Mouse (Mus musculus) embryonic stem cell, embryonic (primary cell): ENCODE results near the gene Cep152.

ENCODE experiments used
- CTCF ChIA-PET, 4 experiments: fragments of 300-600 bp in 2 of 4; fragments of 350-600 bp in 2 of 4; sonication (Branson Sonifier 250); formaldehyde crosslinking; loops; one replicate each; lab custom pipeline; 2022; ENCODE audit warnings: inconsistent platforms in 2 of 4; lab: Charles Lee
- POLR2A ChIA-PET, 4 experiments: fragments of 300-600 bp in 2 of 4; fragments of 350-600 bp in 2 of 4; sonication (Branson Sonifier 250); formaldehyde crosslinking; loops; one replicate each; lab custom pipeline; 2022; ENCODE audit warnings: antibody characterized with exemption in 4 of 4, inconsistent platforms in 1 of 4; lab: Charles Lee

Cep152 gene

DNA sequence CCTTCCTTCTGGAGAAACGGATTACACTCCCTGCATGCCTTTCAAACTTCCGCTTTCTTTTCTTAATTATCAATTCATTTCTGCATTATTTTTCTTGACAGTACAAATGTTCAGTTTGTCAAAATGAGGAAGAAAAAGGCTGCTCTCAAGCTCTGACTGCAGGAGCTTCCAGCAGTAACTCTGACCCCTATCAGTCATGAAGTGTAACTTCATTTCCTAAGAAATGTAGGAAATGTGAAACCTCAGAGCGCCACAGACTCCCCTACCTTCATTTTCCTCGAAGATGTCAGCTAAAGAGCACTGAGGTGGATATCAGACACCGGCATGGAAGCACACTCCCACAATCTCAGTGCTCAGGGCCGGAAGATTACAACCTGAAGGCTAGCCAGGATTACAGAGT is 30.8 kb downstream of the Cep152 start:
- POLR2A ChIA-PET, result interaction anchor here in 1 of 4 experiments (0.6 to 2.2 kb wide), 5 partner anchors 11 to 19 kb away, joined by 3 to 7 read pairs (median 4); no protein-coding TSS in a partner anchor
- CTCF ChIA-PET, result interaction anchor here in 1 of 4 experiments (1.2 to 2.8 kb wide), 2 partner anchors 10 to 13 kb away, joined by 3 to 12 read pairs; no protein-coding TSS in a partner anchor

DNA sequence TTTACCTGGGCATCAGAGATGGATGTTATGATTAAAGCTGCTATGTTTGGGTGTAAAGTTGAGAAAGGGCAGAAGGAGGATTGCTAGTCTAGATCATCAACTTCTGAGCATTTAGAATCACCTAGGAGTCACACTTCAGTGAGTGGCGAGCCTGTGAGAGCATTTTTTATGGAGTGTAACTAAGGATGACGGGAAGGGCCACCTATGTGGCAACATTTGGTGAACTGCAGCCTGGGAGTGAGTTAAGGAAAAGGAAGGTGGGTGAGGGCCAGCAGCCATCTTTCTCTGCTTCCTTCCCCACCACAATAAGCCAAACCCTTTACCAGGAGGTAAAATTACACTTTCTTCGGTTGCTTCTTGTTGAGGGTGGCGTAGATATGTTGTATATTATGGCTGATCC is 33.0 kb downstream of the Cep152 start:
- ChIA-PET POLR2A (no interaction called here), CTCF (no interaction called here)

DNA sequence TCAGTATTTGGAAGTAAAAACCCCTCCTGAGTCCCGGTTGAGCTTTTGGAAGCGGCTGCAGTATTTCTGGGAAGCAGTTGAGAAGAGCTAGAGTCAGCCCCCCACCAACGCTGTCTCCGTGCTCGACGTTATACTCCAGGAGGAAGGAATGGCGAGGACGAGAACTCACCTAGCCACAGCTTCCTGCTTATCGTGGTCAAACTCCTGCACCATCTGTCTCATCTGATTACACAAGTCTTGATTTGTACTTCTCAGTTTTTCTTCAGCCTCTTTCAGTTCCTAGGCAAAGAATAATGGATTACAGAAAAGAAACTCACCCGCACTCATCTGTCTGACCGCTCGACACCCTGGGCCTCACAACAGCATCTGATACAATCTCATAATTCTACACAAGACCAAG is 35.6 kb downstream of the Cep152 start:
- ChIA-PET CTCF (no interaction called here), POLR2A (no interaction called here)

DNA sequence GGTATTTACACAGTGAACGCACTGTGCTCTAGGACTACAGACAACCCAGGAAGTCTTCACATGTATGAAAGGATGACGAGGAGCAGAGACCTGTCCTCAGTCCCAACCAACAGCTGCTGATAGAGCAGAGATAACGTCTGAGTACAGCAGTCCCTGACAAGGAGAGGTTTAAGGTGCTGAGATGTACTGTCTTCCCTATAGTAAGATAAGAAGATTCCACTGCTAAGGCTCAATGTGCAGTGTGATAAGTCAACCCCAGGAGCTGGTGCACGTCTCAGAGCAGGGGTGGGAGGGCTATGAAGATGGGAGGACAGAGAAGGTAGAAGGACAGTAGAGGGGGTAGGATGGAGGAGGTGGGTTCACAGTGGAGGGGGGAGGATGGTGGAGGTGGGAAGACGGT is 43.8 kb downstream of the Cep152 start:
- ChIA-PET CTCF (no interaction called here), POLR2A (no interaction called here)

DNA sequence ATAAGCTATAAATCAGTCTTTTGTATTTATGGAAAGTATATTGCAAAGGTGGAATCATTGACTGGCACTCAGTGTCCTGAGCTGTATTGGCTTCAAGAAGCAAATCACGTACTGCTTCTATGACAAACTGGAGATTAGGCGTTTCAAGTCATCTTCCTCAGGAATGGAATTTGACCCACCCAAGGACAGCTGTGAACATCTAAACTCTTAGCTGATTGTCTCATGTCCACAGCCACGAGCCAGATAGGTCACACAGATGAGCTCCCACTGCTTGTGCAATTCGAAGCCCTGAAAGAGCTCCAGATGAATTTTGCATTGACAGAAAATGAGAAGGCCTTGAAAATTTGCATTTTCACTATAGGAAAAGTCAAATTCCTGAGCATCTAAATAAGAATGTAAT is 47.2 kb downstream of the Cep152 start:
- POLR2A ChIA-PET, result interaction anchor here in 1 of 4 experiments (1.4 kb wide), 1 partner anchor 47 kb away, joined by 3 read pairs; the partner anchor contains the start of gene Cep152
- CTCF ChIA-PET, result interaction anchor here in 2 of 4 experiments (0.6 to 1.5 kb wide), 3 partner anchors 36 to 1661 kb away, joined by 3 to 17 read pairs (median 10); no protein-coding TSS in a partner anchor

DNA sequence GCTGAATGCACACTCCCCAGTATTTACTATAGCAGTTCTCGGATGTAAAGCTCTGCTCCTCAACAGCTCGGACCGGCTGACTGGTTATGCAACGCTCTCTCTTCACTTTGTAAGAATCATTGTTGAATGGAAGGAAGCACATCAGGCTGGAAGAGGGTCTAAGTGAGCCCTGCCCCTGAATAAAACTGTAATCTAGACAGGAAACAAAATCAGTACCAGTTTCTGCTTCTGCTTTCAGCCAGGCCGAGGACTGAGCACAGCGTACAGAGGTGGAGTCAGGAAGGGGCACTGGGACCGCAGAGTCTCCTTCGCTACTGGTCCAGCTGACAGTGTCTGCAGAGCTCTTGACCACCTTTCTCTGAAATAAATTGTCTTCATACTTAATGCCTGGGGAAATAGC is 48.4 kb downstream of the Cep152 start:
- CTCF ChIA-PET, result no interaction called here
- POLR2A ChIA-PET, result interaction anchor here in 2 of 4 experiments (1.1 to 1.7 kb wide), 2 partner anchors 10 to 49 kb away, joined by 3 read pairs; partner anchors contain the start of gene Cep152 (in 1 of the 2)

DNA sequence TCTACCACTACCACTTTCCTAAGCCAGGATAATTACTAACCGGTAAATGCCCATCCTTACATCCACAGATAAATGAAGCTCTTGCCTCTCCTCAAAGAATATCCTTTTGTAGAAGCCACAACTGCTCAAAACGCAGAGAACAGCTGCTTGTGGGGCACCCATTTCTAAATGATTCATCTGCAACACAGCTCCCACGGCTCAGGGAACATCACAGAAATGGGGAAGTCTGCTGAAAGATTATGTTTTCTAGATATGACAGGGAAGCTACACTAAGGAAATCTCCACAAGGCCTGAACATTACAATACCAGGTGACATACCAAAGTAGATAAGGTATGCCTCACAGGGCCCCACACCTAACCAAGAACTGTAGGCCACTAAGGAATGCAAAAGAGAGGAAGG is 49.1 kb downstream of the Cep152 start:
- ChIA-PET CTCF (no interaction called here), POLR2A (interaction anchor here in 2 of 4 experiments (1.0 to 1.7 kb wide), 4 partner anchors 11 to 49 kb away, joined by 3 to 4 read pairs (median 4); partner anchors contain the start of gene Cep152 (in 2 of the 2))

DNA sequence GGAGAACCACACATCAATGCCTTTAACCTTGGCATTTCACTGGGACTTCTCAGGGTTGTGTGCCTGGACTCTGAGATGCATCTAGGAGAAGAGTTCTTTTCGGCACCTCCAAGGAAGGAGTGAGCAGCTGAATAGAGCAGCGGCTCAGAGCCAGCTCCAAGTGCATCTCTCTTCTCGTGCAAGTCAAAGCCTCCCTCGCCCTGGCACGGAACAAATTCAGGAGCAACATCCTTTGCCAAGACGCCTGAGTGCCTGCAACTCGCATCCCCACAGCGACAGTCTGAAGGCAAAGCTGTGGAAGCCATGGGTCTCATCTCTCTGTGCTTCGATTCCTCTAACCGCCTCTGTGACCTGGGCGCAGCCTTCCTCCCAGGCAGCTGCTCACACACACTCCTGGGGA is 61.0 kb downstream of the Cep152 start:
- CTCF ChIA-PET, result no interaction called here
- POLR2A ChIA-PET, result no interaction called here

DNA sequence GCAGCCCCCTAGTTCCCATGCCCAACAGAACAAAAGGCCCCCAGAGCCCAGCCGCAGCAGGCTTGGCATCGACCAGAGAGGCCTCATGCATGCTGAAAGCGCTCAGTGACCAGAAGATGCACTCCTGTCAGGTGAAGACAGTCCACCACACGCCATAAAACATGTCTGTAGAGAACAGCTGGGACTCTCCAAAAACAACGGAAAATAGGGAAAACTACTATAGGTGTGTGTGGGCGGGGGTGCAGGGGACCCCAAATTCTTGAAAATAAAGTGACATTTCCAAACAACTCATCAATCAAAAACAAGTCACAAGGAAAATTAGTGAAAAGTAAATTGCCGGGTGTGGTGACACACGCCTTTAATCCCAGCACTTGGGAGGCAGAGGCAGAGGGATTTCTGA is 62.5 kb downstream of the Cep152 start:
- POLR2A ChIA-PET, result interaction anchor here in 1 of 4 experiments (0.7 to 0.9 kb wide), 2 partner anchors 20 to 33 kb away, joined by 3 read pairs; no protein-coding TSS in a partner anchor
- CTCF ChIA-PET, result no interaction called here

DNA sequence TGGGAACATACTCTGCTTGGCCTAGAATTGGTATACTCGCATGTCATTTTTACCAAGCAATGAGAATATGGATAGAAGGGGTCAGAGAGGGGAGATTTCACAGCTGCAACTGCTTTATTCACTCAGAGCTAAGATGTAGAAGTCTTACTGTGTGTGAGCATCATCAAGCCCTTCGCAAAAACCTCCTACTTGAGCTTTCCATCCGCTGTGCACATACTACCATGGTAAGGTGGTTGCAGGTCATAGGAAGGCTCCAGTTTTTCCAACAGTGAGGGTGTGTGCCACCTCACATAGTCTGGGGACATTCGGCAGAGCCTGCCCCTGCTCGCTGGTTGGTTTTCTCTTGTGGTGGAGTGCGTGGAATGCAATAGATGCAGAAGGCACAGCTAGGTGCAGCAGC is 64.9 kb downstream of the Cep152 start:
- POLR2A ChIA-PET, result interaction anchor here in 2 of 4 experiments (0.6 to 1.3 kb wide), 3 partner anchors 19 to 913 kb away, joined by 3 to 4 read pairs (median 3); no protein-coding TSS in a partner anchor
- CTCF ChIA-PET, result interaction anchor here in 2 of 4 experiments (1.0 to 1.4 kb wide), 3 partner anchors 9 to 45 kb away, joined by 3 to 7 read pairs (median 3); no protein-coding TSS in a partner anchor

DNA sequence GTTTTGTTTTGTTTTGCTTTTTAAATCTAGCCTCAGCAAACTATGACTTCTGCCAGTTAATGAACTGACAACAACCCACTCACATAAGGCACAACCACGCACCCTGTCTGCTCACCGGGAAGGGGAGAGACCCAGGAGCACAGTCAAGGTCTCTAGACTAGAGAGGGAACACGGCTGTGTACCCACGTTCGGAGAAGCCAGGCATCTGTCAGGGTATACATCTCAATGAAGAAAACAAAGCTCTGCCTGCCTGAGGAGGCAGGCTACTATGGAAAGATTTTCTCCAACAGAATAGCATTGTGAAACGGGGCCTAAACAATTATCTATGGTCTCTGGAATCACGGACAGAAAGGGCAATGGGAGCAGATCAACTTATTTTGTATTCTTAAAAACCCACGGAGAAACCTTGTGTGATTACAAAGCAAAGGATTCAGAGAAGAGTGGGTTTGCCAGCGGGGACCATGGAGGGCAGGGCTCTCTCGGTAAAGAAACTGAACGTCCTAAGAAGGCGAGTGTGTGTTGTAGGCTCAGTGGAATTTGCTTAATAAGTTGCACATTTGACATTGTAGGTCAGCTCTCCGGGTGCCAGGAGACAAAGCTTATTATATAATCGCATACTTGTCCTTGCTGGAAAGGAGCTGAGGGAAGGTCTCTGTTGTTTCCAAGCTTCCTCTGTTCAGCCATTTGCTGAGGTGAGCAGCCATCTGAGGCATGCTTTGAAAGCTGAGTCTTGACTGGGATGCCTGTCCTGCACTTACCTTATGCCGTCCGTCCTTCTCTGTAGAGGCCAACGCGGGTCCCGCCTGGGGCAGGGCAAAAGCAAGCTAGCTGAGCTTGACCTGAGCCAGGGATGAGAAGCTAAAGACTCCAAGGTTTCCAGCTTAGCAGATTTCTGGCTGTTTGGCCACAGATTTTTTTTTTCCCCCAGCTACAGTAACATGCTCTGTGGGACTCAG is 66.0 kb downstream of the Cep152 start:
- ChIA-PET CTCF (interaction anchor here in 2 of 4 experiments (1.0 to 1.4 kb wide), 3 partner anchors 8 to 46 kb away, joined by 3 to 7 read pairs (median 3); no protein-coding TSS in a partner anchor), POLR2A (interaction anchor here in 3 of 4 experiments (0.6 to 1.3 kb wide), 4 partner anchors 20 to 1574 kb away, joined by 3 read pairs; no protein-coding TSS in a partner anchor)

DNA sequence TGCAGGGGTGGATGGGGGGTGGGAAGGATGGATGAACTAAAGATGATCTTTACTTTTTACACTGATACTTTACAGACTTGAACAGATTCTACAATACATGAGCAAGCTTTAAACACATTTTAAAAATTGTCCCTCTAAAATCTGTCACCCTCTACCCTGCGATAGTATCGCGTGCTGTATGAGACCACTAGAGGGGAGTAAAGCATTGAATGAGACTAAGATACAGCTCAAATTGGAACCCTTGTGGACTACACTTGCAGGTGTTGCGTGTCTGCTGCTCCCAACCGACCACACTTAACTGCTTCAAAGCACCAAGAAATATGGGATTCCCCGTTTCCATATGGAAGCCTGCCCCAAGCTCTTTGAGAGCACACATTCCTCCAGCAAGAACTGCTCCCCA is 69.1 kb downstream of the Cep152 start:
- ChIA-PET CTCF (interaction anchor here (0.7 to 1.3 kb wide), 7 partner anchors 11 to 1479 kb away, joined by 3 to 9 read pairs (median 4); no protein-coding TSS in a partner anchor), POLR2A (interaction anchor here in 3 of 4 experiments (0.6 to 1.8 kb wide), 3 partner anchors 43 to 187 kb away, joined by 3 to 4 read pairs (median 3); partner anchors contain the start of gene Cep152 (in 1 of the 3))

DNA sequence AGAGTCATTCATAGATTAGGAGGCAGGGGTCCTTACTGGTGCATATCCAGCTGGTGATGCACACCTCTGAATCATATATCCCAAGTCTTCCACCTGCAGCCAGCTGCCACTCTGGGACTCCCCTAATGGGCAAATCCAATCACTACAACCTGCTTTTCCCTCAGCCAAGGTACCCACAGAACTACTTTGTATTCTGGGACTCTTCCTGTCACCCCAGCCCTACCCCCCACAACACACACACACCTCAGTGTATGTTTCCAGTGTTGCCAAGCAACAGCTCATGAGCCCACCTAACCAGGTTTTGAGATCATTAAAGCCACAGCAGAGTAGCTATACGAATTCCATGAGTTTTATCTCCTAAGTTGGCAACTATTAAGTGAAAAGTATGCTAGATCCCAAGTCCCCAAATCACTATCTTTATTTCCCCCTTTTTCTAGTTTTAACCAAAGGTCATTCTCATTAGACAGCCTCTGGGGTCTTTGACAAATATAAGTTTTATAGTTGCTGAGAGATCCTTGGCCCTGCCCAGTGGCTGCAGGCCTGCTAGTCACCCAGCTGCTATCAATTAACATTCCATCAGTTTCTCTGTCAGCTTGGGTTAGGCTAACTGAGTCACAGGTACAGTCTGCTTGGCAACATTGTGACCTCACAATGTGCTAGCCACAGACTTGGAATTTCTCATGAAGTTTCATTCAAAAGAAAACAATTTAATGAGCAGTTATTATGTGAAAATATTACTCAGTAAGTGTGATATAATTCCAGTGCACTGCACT is 75.9 kb downstream of the Cep152 start:
- CTCF ChIA-PET, result interaction anchor here in 2 of 4 experiments (0.8 to 1.5 kb wide), 2 partner anchors 11 to 56 kb away, joined by 3 to 4 read pairs; no protein-coding TSS in a partner anchor
- POLR2A ChIA-PET, result interaction anchor here in 1 of 4 experiments (0.5 kb wide), 1 partner anchor 298 kb away, joined by 6 read pairs; no protein-coding TSS in a partner anchor

DNA sequence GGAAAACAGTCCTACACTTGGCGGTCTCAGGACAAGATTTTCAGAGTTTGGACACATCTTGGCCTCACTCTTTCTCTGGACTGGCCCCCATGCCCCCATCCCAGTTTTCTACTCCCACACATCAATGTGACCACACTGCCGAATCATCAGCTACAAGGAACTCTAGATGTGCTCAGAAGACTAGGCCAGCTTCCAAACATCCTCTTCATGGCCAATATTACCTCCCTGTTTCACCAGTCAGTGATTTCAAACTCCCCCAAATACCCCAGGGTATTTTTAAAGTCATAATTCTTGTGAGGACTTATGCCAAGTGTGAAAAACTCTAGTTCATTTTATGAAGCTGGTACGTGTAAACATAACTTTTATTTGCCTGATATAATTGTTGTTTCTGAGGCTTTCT is 79.9 kb downstream of the Cep152 start:
- ChIA-PET CTCF (no interaction called here), POLR2A (no interaction called here)

DNA sequence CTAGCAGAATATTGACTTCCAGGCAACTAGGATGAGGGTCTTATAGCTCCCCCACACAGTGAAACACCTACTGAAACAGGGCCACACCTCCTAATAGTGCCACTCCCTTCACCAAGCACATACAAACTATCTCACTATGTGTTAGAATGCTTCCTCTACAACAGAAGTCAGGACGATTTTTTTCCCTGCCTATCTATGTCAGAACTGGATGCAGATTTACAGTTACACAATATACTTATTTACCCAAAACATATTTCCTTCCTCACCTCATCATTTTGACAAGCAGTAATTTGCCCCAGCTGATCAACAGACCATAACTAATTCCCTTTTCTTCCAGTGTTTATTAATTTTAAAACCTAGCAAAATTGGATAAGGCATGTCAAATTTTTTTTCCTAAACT is 81.3 kb downstream of the Cep152 start:
- ChIA-PET CTCF (no interaction called here), POLR2A (interaction anchor here in 1 of 4 experiments (0.8 kb wide), 1 partner anchor 11 kb away, joined by 4 read pairs; no protein-coding TSS in a partner anchor)

DNA sequence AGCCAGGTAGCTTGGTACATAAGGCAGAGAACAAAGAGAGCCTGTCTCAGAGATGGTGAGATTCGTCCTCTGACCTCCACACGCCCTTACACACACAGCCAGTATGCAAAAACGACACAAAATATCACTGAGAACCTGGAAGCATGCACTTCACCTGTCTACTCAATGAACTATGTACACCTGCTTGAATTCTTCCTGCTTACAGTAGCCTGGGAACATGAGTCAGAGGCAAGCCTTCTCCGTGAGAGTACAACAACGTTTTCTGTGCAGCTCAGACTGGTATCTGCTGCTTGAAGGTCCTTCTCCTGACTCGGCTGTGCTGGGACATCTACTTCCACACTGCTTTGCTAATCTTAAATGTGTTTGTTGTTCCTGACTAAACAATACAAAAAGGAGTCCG is 83.5 kb downstream of the Cep152 start:
- POLR2A ChIA-PET, result no interaction called here
- CTCF ChIA-PET, result interaction anchor here in 1 of 4 experiments (0.6 kb wide), 1 partner anchor 36 kb away, joined by 17 read pairs; no protein-coding TSS in a partner anchor

DNA sequence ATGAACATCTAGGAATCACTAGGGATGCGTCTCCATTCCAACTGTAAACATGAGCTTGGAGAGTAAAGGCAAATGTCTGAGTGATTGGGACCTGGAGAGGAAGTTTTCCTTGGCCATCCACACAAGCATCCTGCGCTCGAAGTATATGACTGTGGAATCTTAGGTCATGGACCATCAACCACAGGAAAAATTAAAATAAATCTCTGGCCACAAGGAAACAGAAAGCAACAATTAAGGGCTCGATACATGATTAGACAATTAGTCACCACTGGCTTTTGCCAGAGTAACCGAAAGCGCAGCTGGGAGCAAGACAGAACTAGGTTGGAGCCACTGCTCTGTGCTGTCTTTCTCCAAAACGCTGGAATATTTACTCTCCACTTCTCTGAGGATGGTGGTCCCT is 84.3 kb downstream of the Cep152 start:
- ChIA-PET POLR2A (no interaction called here), CTCF (no interaction called here)

DNA sequence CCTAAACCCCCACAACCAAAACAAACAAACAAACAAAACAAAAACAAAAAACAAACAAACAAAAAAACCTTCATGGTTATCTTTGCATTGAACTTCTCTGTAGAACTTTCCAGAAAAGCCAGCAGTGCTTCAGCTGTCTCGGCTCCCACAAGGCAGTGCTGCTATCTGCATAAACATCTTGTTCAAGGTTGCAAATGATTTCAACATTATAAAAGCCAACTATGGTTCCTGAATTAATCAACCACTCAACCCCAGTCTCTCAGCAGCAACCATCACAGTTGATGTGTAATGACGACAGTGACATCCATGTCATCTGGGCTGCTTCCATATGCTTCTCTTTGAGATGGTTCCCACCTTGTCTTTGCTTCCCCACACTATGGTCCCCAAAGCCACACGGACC is 85.3 kb downstream of the Cep152 start:
- ChIA-PET POLR2A (no interaction called here), CTCF (no interaction called here)
